Mouse (Mus musculus) cortical plate, adult 2 months (tissue): ENCODE measurements around the gene Cnot1. TPM values are rescaled to one million over a fixed set of nuclear protein-coding genes. Genes with fewer than 3 reads are reported as not detected.

ENCODE experiments used
- H3K27ac ChIP-seq: fragments of 200-500 bp; 2 replicates; pipeline ENCODE4 v1.5.1; 2012; ENCODE audit warnings: low read length, control low read depth, inconsistent platforms; ENCODE audit not compliant: insufficient read depth
- H3K4me1 ChIP-seq: fragments of 200-500 bp; 2 replicates; pipeline ENCODE4 v1.6.1; 2011; ENCODE audit warnings: low read length; ENCODE audit not compliant: control insufficient read depth, insufficient read depth
- H3K4me3 ChIP-seq: fragments of 200-500 bp; 2 replicates; pipeline ENCODE4 v1.5.1; 2011; ENCODE audit warnings: mild to moderate bottlenecking, low read length, control low read depth; ENCODE audit not compliant: insufficient read depth
- CTCF ChIP-seq: fragments of 200-500 bp; IDR thresholded peaks from 2 replicates; pipeline ENCODE4 v1.5.1; 2011; ENCODE audit warnings: mild to moderate bottlenecking, control low read depth, low read length; ENCODE audit not compliant: insufficient read depth; ENCODE audit errors: extremely low read depth
- POLR2A ChIP-seq: fragments of 200-500 bp; IDR thresholded peaks from 2 replicates; pipeline ENCODE4 v1.6.1; 2011; ENCODE audit warnings: mild to moderate bottlenecking, low read length, control low read depth; ENCODE audit not compliant: insufficient read depth; ENCODE audit errors: extremely low read depth
- polyA plus RNA-seq: library from polyadenylated mRNA; depleted of rRNA; stranded (reverse); fragments of >200 nt; gene quantifications from 2 replicates; pipeline ENCODE4 v1.2.3, GENCODE M21; 2012

The Cnot1 gene
- polyA plus RNA-seq, 1 experiment = 51.3 TPM

GRCm38 (mm10) chr8:95781085-95781484 is 26.2 kb downstream of the Cnot1 start:
- TF ChIP-seq CTCF = no peak
- TF ChIP-seq POLR2A = no peak
- Histone ChIP-seq H3K4me3 (no peak overlapping the region), H3K4me1 (no peaks in the 10 kb centered on the region), H3K27ac (no peak overlapping the region)

GRCm38 (mm10) chr8:95764133-95764532 is 43.1 kb downstream of the Cnot1 start:
- Histone ChIP-seq H3K4me1 (no peaks in the 10 kb centered on the region), H3K4me3 (no peak overlapping the region), H3K27ac (no peak overlapping the region)
- TF ChIP-seq CTCF (no peak), POLR2A (no peak)

- TF ChIP-seq CTCF (no peak), POLR2A (no peak)
- H3K4me3 ChIP-seq = no peak overlapping the region
- no peak overlapping the region for H3K27ac ChIP-seq
- H3K4me1 ChIP-seq = no peaks in the 10 kb centered on the region
Measured at GRCm38 (mm10) chr8:95760323-95760722, 46.9 kb downstream of the Cnot1 start.

GRCm38 (mm10) chr8:95751924-95752323 is 55.3 kb downstream of the Cnot1 start:
- Histone ChIP-seq H3K4me3 (no peak overlapping the region), H3K27ac (no peak overlapping the region), H3K4me1 (no peaks in the 10 kb centered on the region)
- TF ChIP-seq CTCF (no peak), POLR2A (no peak)

GRCm38 (mm10) chr8:95748028-95748427 is 59.2 kb downstream of the Cnot1 start:
- TF ChIP-seq POLR2A (no peak), CTCF (no peak)
- H3K4me1 ChIP-seq = no peaks in the 10 kb centered on the region
- no peak overlapping the region for H3K27ac ChIP-seq
- no peak overlapping the region for H3K4me3 ChIP-seq

GRCm38 (mm10) chr8:95741732-95742131 is 65.5 kb downstream of the Cnot1 start:
- H3K27ac ChIP-seq = no peak overlapping the region
- no peak for TF ChIP-seq CTCF
- no peak for TF ChIP-seq POLR2A
- H3K4me1 ChIP-seq = no peaks in the 10 kb centered on the region
- no peak overlapping the region for H3K4me3 ChIP-seq

GRCm38 (mm10) chr8:95738596-95738995 is 68.7 kb downstream of the Cnot1 start:
- no peak overlapping the region for H3K27ac ChIP-seq
- peak; percentile 31; the same call in 1 of the 2 replicates for TF ChIP-seq CTCF
- no peak for TF ChIP-seq POLR2A
- H3K4me1 ChIP-seq = no peaks in the 10 kb centered on the region
- no peak overlapping the region for H3K4me3 ChIP-seq

- Histone ChIP-seq H3K4me3 (no peak overlapping the region), H3K4me1 (no peaks in the 10 kb centered on the region), H3K27ac (no peak overlapping the region)
- TF ChIP-seq CTCF (no peak), POLR2A (no peak)
Measured at GRCm38 (mm10) chr8:95727625-95728024, 79.6 kb downstream of the Cnot1 start.

- TF ChIP-seq CTCF (no peak), POLR2A (no peak)
- Histone ChIP-seq H3K27ac (no peak overlapping the region), H3K4me1 (peaks cover 3% of the 10 kb centered on the region; the same call in 1 of the 2 replicates), H3K4me3 (peak overlapping the region; percentile 45)
Measured at GRCm38 (mm10) chr8:95716546-95717335, 90.5 kb downstream of the Cnot1 start.

GRCm38 (mm10) chr8:95715676-95716531 is 91.4 kb downstream of the Cnot1 start, which contains the start of gene Setd6:
Gene Setd6 (plus strand): TSS chr8:95715881.
- TF ChIP-seq CTCF (no peak), POLR2A (peak; percentile 41; the same call in 1 of the 2 replicates)
- Histone ChIP-seq H3K4me1 (peaks cover 3% of the 10 kb centered on the region; the same call in 1 of the 2 replicates), H3K27ac (no peak within 1 kb of the TSS), H3K4me3 (peak within 1 kb of the TSS; percentile 45)
